Mouse (Mus musculus): Measurements from ENCODE around the gene Tmem135. TPM values are rescaled to one million over a fixed set of nuclear protein-coding genes. Genes with fewer than 3 reads are reported as not detected.

Gene Tmem135
- polyA plus RNA-seq, 1 experiment from 2014 or later, result 35.7 TPM

DNA sequence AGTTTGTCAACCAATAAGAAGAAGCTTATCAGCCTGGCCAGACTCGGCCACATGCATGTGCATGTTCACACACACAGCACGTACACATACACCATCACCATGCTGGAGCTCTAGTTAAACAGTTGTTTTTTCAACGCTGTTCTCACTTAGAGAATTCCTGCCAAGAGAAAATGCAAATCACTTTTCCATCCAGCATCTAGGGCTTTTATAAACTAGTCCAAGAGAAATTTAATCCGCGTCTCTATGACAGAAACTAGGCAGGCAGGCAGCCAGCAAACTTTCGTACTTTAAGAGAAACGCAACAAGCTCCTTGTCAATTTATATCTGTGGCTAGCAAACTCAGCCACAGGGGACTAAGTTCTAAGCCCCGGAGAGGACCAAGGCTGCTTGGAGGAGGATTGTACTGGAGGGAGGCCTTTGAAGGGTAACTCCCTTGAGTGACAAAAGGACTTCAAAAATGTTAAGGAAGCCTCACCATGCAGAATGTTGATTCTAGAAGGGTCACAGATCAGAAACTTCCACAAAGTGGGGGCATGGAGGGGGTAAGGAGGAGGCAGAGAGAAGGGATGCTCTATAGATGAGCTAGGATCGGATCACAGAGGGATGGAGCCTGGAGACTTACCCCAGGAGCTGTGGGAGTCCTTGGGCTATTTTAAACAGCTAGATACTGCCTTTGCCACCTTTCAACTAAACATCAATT is 29.3 kb upstream of the Tmem135 start:
- ATAC-seq (ENCODE audit: insufficient number of reproducible peaks, insufficient read depth, low FRiP score, low read depth), result peak; percentile 23; the same call in 1 of the 2 replicates
- Histone ChIP-seq H3K36me3 (ENCODE audit: control insufficient read depth, insufficient read depth, low read length) (no peaks in the 10 kb centered on the region), H3K9ac (replicated peaks; ENCODE audit: low read depth, low read length) (no peak overlapping the region; the same call in 1 of the 2 replicates), H3K4me1 (ENCODE audit: control insufficient read depth, insufficient read depth, low read length) (peaks cover 10% of the 10 kb centered on the region; the same call in 1 of the 2 replicates), H3K9me3 (ENCODE audit: control insufficient read depth, low read depth, low read length) (no peaks in the 10 kb centered on the region), H3K27ac (ENCODE audit: low read length) (peak overlapping the region; percentile 4; the same call in 1 of the 2 replicates), H3K27me3 (ENCODE audit: control insufficient read depth, insufficient read depth, low read length) (no peaks in the 10 kb centered on the region), H3K4me2 (replicated peaks; ENCODE audit: low read depth, low read length) (no peak overlapping the region), H3K4me3 (ENCODE audit: low read depth, low read length) (no peak overlapping the region)
- WGBS, result 50% methylated on average over 9 of the region's 9 CpGs

DNA sequence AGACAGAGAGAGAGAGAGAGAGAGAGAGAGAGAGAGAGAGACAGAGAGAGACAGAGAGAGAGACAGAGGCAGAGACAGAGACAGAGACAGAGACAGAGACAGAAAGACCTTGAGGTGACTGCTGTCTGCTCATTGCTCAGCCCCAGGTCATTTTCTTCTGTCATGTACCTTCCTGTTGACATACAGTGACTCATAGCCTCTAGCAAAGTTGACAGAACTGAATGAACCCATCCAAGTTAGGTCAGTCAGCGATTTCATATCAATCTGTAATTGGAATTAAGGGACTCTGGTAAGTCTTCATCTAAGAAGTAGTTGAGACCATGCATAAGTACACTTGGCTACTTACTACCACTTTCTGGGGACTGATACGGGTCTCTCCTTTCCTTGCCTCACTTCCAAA is 27.2 kb upstream of the Tmem135 start:
- H3K36me3 ChIP-seq (ENCODE audit: control insufficient read depth, insufficient read depth, low read length), result no peaks in the 10 kb centered on the region
- H3K4me3 ChIP-seq (ENCODE audit: low read depth, low read length), result no peak overlapping the region
- H3K9ac ChIP-seq (replicated peaks; ENCODE audit: low read depth, low read length), result no peak overlapping the region
- H3K4me2 ChIP-seq (replicated peaks; ENCODE audit: low read depth, low read length), result no peak overlapping the region
- no peaks in the 10 kb centered on the region for H3K9me3 ChIP-seq (ENCODE audit: control insufficient read depth, low read depth, low read length)
- no peak overlapping the region for H3K27ac ChIP-seq (ENCODE audit: low read length)
- no peaks in the 10 kb centered on the region for H3K27me3 ChIP-seq (ENCODE audit: control insufficient read depth, insufficient read depth, low read length)
- peaks cover 10% of the 10 kb centered on the region; the same call in 1 of the 2 replicates for H3K4me1 ChIP-seq (ENCODE audit: control insufficient read depth, insufficient read depth, low read length)
- WGBS, result 92% methylated on average over 2 of the region's 2 CpGs
- ATAC-seq (ENCODE audit: insufficient number of reproducible peaks, insufficient read depth, low FRiP score, low read depth), result no peak

DNA sequence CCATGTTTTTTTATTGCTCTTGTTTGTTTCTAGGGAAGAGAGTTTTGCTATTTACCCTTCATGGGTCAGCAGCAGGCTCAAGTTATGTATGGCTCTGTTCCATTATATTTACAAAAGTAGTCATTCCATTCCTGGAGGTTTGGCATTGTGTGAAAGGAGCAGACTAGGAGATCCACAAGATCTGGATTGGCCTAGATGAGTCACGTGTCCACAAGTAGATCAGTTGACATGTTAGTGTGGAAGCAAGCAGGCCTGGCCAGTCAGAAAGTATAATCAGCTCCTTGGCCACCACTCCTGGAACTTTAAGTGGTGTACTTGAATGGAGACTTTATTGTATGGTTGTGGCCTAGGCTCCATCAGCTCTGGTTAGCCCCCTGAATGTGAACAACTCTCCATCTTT is 25.3 kb upstream of the Tmem135 start:
- Histone ChIP-seq H3K4me2 (replicated peaks; ENCODE audit: low read depth, low read length) (no peak overlapping the region), H3K27ac (ENCODE audit: low read length) (no peak overlapping the region), H3K4me1 (ENCODE audit: control insufficient read depth, insufficient read depth, low read length) (peaks cover 9% of the 10 kb centered on the region; the same call in 1 of the 2 replicates), H3K27me3 (ENCODE audit: control insufficient read depth, insufficient read depth, low read length) (no peaks in the 10 kb centered on the region), H3K9me3 (ENCODE audit: control insufficient read depth, low read depth, low read length) (no peaks in the 10 kb centered on the region), H3K36me3 (ENCODE audit: control insufficient read depth, insufficient read depth, low read length) (no peaks in the 10 kb centered on the region), H3K9ac (replicated peaks; ENCODE audit: low read depth, low read length) (no peak overlapping the region), H3K4me3 (ENCODE audit: low read depth, low read length) (no peak overlapping the region)
- WGBS, result 74% methylated on average over 1 of the region's 1 CpGs
- no peak for ATAC-seq (ENCODE audit: insufficient number of reproducible peaks, insufficient read depth, low FRiP score, low read depth)

- no peak overlapping the region for H3K27ac ChIP-seq (ENCODE audit: low read length)
Observed at GRCm38 (mm10) chr7:89428804-89429203, 24.8 kb upstream of the Tmem135 start.

DNA sequence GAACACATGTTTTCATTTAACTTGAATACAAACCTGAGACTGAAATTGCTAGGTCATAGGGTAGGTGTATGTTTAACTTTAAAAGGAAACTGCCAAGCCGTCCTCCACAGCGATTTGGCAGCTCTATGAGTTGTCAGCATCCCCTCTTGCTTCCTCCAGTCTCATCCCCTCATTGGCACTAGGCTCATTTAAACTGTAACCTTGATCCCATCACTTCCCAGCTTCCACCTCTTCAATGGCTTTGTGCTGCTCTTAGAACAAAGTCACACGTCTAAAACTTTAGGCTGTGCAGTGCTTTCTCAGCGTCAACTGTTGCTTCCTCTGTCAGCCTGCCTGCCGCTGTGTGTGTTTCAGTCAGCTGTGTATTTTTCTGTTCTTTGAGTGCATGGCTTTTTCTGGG is 23.1 kb upstream of the Tmem135 start:
- Histone ChIP-seq H3K4me1 (ENCODE audit: control insufficient read depth, insufficient read depth, low read length) (no peaks in the 10 kb centered on the region), H3K27ac (ENCODE audit: low read length) (no peak overlapping the region), H3K9me3 (ENCODE audit: control insufficient read depth, low read depth, low read length) (no peaks in the 10 kb centered on the region), H3K9ac (replicated peaks; ENCODE audit: low read depth, low read length) (no peak overlapping the region), H3K36me3 (ENCODE audit: control insufficient read depth, insufficient read depth, low read length) (no peaks in the 10 kb centered on the region), H3K27me3 (ENCODE audit: control insufficient read depth, insufficient read depth, low read length) (no peaks in the 10 kb centered on the region), H3K4me2 (replicated peaks; ENCODE audit: low read depth, low read length) (no peak overlapping the region), H3K4me3 (ENCODE audit: low read depth, low read length) (no peak overlapping the region)
- no peak for ATAC-seq (ENCODE audit: insufficient number of reproducible peaks, insufficient read depth, low FRiP score, low read depth)
- 22% methylated on average over 5 of the region's 5 CpGs for WGBS

More at GRCm38 (mm10) chr7:89428804-89429203, 24.8 kb upstream of the Tmem135 start:
- Histone ChIP-seq H3K27me3 (ENCODE audit: control insufficient read depth, insufficient read depth, low read length) (no peaks in the 10 kb centered on the region), H3K36me3 (ENCODE audit: control insufficient read depth, insufficient read depth, low read length) (no peaks in the 10 kb centered on the region), H3K4me2 (replicated peaks; ENCODE audit: low read depth, low read length) (no peak overlapping the region), H3K4me1 (ENCODE audit: control insufficient read depth, insufficient read depth, low read length) (peaks cover 6% of the 10 kb centered on the region; the same call in 1 of the 2 replicates), H3K9me3 (ENCODE audit: control insufficient read depth, low read depth, low read length) (no peaks in the 10 kb centered on the region), H3K9ac (replicated peaks; ENCODE audit: low read depth, low read length) (no peak overlapping the region), H3K4me3 (ENCODE audit: low read depth, low read length) (no peak overlapping the region)
- no peak for ATAC-seq (ENCODE audit: insufficient number of reproducible peaks, insufficient read depth, low FRiP score, low read depth)
- WGBS, result 56% methylated on average over 5 of the region's 5 CpGs

- H3K27ac ChIP-seq (ENCODE audit: low read length), result no peak overlapping the region
- ATAC-seq (ENCODE audit: insufficient number of reproducible peaks, insufficient read depth, low FRiP score, low read depth), result no peak
- H3K9me3 ChIP-seq (ENCODE audit: control insufficient read depth, low read depth, low read length), result no peaks in the 10 kb centered on the region
- no peak overlapping the region for H3K4me2 ChIP-seq (replicated peaks; ENCODE audit: low read depth, low read length)
- H3K4me1 ChIP-seq (ENCODE audit: control insufficient read depth, insufficient read depth, low read length), result no peaks in the 10 kb centered on the region
- no peaks in the 10 kb centered on the region for H3K36me3 ChIP-seq (ENCODE audit: control insufficient read depth, insufficient read depth, low read length)
- 20% methylated on average over 11 of the region's 11 CpGs for WGBS
- no peak overlapping the region for H3K9ac ChIP-seq (replicated peaks; ENCODE audit: low read depth, low read length)
- H3K4me3 ChIP-seq (ENCODE audit: low read depth, low read length), result no peak overlapping the region
- no peaks in the 10 kb centered on the region for H3K27me3 ChIP-seq (ENCODE audit: control insufficient read depth, insufficient read depth, low read length)
Observed at GRCm38 (mm10) chr7:89425803-89426725, 22.0 kb upstream of the Tmem135 start.

- no peak for ATAC-seq (ENCODE audit: insufficient number of reproducible peaks, insufficient read depth, low FRiP score, low read depth)
- Histone ChIP-seq H3K36me3 (ENCODE audit: control insufficient read depth, insufficient read depth, low read length) (no peaks in the 10 kb centered on the region), H3K4me2 (replicated peaks; ENCODE audit: low read depth, low read length) (no peak overlapping the region), H3K27ac (ENCODE audit: low read length) (no peak overlapping the region), H3K4me3 (ENCODE audit: low read depth, low read length) (no peak overlapping the region), H3K4me1 (ENCODE audit: control insufficient read depth, insufficient read depth, low read length) (no peaks in the 10 kb centered on the region), H3K9me3 (ENCODE audit: control insufficient read depth, low read depth, low read length) (no peaks in the 10 kb centered on the region), H3K27me3 (ENCODE audit: control insufficient read depth, insufficient read depth, low read length) (no peaks in the 10 kb centered on the region), H3K9ac (replicated peaks; ENCODE audit: low read depth, low read length) (no peak overlapping the region)
- 76% methylated on average over 5 of the region's 5 CpGs for WGBS
Observed at GRCm38 (mm10) chr7:89424659-89425058, 20.6 kb upstream of the Tmem135 start.

DNA sequence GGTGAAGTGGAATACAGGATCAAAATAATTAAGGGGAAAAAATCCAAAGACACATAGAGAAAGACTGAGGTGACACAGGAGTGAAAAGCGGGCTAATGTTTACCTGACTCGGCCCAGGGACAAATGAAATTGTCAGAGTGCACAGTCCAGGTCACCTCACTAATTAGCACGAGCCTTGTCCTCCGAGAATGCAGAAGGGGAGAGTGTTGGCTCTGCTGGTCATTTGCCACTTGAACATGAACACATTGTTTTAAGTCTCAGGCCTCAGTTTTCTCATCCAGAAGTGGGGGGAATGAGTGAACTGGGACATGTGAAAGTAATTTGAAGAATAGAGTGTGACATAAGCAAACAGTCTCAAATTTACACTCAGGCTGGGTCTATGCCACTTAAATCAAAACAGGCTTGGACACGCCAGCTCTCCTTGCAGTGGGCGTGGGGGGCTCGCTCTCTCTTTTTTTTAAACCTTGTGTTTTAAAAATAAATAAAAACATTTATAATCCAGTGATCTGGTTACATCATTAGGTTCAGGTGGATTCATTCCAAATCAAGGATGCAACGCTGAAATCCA is 19.8 kb upstream of the Tmem135 start:
- H3K4me1 ChIP-seq (ENCODE audit: control insufficient read depth, insufficient read depth, low read length), result no peaks in the 10 kb centered on the region
- H3K36me3 ChIP-seq (ENCODE audit: control insufficient read depth, insufficient read depth, low read length), result no peaks in the 10 kb centered on the region
- no peak overlapping the region for H3K4me3 ChIP-seq (ENCODE audit: low read depth, low read length)
- no peak overlapping the region for H3K4me2 ChIP-seq (replicated peaks; ENCODE audit: low read depth, low read length)
- no peaks in the 10 kb centered on the region for H3K9me3 ChIP-seq (ENCODE audit: control insufficient read depth, low read depth, low read length)
- no peak overlapping the region for H3K9ac ChIP-seq (replicated peaks; ENCODE audit: low read depth, low read length)
- 48% methylated on average over 8 of the region's 8 CpGs for WGBS
- H3K27ac ChIP-seq (ENCODE audit: low read length), result no peak overlapping the region
- no peaks in the 10 kb centered on the region for H3K27me3 ChIP-seq (ENCODE audit: control insufficient read depth, insufficient read depth, low read length)
- ATAC-seq (ENCODE audit: insufficient number of reproducible peaks, insufficient read depth, low FRiP score, low read depth), result no peak

All from stomach, embryonic 14.5 days (tissue).